Mouse (Mus musculus) spleen, adult 2 months (tissue): Measurements from ENCODE around the gene Tmem236.

ENCODE experiments used
- CTCF ChIP-seq: fragments of 200-500 bp; IDR thresholded peaks from 2 replicates; pipeline ENCODE4 v1.5.1; 2011; ENCODE audit warnings: mild to moderate bottlenecking, inconsistent platforms; ENCODE audit not compliant: insufficient read depth, insufficient read length, insufficient replicate concordance; ENCODE audit errors: extremely low read depth
- POLR2A ChIP-seq: fragments of 200-500 bp; IDR thresholded peaks from 2 replicates; pipeline ENCODE4 v1.6.1; 2011; ENCODE audit warnings: low read depth, low read length, inconsistent platforms

DNA sequence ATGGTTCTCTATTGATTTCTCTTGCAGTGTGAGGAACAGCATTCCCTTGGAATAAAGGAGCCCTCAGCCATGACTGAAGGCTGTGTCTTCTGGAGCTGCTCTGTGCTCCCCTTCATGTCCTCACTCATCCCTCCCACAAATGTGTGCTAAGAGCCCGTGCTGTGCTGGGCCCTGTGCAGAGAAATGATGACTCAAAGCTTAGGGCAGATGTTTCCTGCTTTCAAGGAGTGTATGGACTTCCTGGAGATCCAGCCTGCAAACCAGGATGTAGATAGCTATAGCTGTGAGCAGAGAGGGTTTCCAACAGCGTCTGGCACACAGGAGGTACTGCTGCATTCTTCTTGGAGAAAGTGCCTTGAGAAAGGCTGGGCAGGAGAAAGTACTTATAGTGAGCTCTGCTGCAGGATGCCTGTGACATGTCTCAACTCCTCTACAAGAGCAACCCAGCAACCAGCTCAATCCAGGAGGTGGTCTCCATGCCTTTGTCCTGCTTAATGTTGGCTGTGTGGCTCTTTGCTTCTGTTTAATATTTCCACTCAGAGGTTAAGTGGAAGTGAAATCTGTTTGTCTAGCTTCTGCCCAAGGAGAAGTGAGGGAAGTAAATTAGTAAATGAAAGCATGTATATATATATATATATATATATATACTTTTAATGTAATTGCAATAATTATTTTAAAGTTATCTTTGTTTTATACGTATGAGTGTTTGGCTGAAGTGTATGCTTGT lies 8.5 kb upstream of the Tmem236 start:
- TF ChIP-seq CTCF (no peak), POLR2A (no peak)
